Mouse (Mus musculus) adrenal gland, adult 18-20 months (tissue): ENCODE results near the gene Ssc5d. TPM values are rescaled to one million over a fixed set of nuclear protein-coding genes. Genes with fewer than 3 reads are reported as not detected.
A peak's percentile ranks its signal among the peaks of the same experiment; 100 is the strongest.
"Not testable (repeated sequence)": the region's sequence is repeated elsewhere in the genome, so short reads cannot be mapped to it uniquely, and the experiment has no call there.

Experiments
- DNase-seq, 2 experiments: peaks; one replicate each; pipeline ENCODE4 v3.0.0; 2021 to 2022; ENCODE audit warnings: low spot score in 2 of 2
- long read RNA-seq, 2 experiments: library from polyadenylated mRNA; stranded (forward); transcript quantifications; one replicate each; pipeline ENCODE4 v2.0.0; 2021
- total RNA-seq, 2 experiments: library from RNA; stranded (reverse); gene quantifications; 1 replicate in 1 of 2; 2 replicates in 1 of 2; pipeline ENCODE4 v1.2.3; 2021

Ssc5d gene
- 1 to 10 TPM; 2.2 to 2.5 TPM for total RNA-seq
- long read RNA-seq, experiment 1, partial matches to known transcripts, result 1 of 1 reads
- long read RNA-seq, experiment 1, other reads (novel, unspliced or antisense), result 0 of 1 reads
- long read RNA-seq, experiment 2, result 0 reads

DNA sequence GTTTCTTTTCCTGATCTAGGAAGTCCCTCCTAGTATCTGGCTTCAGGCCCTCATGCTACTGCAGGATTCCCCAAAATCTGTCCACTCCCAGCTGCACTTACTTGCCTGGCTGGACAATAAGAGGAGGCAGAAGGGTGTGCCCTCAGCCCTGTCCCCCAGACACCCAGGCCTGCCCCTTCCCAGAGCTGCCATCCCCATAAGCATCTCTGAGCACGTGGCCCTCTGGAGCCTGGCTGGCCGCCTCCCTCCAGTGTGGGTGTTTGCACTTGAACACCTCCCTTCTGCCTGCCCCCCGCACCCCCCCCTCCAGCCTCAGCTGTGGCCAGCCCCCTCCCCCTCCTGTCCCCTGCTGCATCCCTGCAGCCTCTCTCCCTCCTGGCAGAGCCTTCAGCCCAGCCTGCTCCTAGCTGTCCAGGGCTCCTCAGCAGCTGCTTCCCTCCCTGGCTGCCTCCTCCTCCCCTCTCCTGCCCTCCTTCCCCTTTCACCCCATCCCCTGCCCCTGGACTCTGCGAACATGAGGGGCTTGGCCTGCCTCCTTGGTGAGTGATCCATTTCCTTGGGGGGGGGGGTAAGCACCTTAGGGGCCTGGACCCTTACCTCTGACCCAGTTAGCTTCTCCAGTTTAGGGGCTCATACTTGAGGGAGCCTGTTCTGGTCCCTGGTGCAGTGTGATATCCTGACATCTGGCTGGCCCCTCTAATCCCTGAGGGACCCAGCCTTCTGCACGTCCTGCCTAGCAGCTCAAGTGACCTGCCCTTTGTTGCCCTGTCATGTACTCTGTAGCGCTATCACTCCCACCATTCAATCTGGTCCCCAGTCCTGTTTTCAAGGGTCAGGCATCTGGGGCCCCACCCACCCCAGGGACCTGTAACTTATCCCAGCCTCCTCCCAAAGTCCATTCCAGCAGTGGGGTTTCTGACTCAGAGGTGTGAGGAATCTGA is at the start of gene Ssc5d:
TSS of gene Ssc5d (plus strand) at position 345 of the 941 bp plus-strand sequence.
- no peak for DNase-seq

DNA sequence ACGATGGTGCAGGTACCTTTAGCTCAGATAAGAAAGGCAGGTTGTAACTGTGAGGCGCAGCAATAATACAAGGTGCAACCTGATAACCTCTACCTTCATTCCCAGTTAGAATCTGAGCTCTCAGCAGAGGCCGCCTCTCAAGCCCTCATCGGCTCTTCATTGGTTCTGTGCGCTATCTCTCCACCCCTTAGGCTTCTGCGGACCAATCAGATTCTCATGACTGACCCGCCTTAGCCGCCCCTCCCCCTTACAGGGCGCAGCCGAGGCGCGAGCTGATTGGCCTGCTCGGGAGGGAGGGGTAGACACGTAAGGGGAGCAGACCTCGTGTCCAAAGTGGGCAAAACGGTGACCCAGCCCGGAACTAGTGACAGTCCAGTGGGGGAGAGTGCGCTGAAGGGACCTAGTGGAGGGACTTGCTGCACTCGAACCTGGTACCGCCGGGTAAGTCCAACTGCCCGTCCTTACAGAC is 48.8 kb upstream of the Ssc5d start, which contains the start of gene Isoc2a:
TSS of gene Isoc2a (plus strand) at position 401 of the 469 bp plus-strand sequence.
- peak; percentile 75 to 77 for DNase-seq

DNA sequence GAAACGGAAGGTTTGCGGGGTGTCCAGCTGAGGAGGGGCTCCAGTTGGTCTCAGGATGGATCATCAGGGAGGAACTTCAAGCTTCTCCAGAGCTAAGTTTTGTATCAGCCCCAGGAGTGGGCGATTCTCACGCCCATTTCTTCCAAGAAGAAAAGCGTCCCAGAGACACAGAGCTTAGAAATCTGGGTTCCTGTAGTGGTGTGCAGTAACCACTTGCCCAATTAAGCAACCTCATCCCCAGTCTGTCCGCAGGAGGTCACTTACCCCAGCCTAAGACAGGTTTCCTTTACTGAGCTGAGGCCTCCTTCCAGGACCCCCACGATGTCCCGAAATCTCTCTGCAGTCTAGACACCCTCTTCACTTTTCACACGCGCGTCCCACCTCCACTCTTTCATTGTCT is 48.4 kb upstream of the Ssc5d start:
- no peak for DNase-seq

- DNase-seq, result no peak
Observed at GRCm38 (mm10) chr7:4878186-4878585, 47.4 kb upstream of the Ssc5d start.

DNA sequence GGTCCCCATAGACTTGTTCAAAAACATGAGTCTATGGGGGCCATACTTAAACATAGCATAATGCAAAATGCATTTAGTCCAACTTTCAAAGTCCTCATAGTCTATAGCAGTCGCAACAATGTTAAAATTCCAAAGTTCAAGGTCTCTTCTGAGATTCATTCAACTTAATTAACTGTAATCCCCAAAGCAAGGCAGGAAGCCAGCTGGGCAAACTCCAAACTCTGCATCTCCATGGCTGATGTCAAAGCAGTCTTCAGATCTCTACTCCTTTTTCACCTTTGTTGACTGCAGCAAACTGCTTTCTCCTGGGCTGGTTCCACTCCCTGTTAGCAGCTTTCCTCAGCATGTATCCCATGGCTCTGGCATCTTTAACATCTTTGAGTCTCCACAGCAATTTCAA is 46.5 kb upstream of the Ssc5d start:
- not testable (repeated sequence) for DNase-seq

DNA sequence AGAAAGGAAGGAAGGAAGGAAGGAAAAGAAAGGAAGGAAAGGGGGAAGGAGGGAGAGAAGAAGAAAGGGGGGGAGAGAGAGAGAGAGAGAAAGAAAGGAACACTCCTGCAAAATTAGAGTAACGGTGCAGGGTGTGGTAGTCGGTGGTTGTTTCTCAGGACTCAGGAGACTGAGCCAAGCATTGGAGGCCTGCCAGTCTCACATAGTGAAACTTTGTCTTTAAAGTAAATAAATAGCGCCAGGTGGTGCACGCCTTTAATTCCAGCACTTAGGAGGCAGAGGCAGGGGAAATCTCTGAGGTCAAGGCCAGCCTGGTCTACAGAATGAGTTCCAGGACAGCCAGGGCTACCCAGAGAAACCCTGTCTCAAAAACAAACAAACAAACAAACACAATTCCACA is 38.9 kb upstream of the Ssc5d start:
- no peak for DNase-seq

GRCm38 (mm10) chr7:4895186-4895585 is 30.4 kb upstream of the Ssc5d start:
- no peak for DNase-seq

DNA sequence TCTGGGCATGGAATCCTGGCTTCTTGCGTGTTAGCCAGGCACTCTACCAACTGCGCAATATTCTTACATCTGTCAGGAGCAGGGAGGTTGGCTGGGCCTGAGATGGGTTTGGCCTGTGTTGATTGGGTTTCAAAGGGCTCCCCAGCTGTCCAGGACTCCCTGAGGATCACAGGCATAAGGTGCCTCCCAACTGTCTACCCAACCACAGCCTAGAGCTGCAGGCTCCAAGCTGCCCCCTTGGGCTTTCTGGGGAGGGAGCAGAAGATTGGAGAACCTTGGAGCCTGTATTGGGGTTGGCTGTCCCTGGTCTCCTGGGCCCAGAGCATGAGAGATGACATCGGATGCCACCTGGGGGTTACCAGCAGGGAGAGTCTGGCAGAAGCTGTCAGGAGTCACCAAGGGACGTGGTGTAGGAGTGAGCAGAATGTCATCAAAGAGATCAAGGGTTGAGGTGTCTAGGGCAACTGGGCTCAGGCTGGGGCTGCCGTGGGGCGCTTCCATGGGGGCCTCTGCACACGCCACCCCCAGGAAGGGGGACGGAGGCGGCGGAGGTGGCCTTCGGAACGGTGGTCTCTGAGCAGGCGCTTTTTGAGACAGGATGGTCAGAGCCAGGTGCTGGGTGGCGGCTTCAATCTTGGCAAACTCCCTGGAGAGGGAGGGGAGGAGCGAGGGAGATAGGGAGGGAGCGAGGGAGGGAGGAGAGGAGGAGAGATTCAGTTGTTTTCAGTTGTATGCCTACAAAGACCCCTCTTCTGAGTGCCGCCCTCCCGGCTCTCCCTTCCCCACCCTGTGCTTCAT is 26.5 kb upstream of the Ssc5d start:
- DNase-seq, result no peak

GRCm38 (mm10) chr7:4899649-4900522 is 25.7 kb upstream of the Ssc5d start:
- DNase-seq, result no peak

DNA sequence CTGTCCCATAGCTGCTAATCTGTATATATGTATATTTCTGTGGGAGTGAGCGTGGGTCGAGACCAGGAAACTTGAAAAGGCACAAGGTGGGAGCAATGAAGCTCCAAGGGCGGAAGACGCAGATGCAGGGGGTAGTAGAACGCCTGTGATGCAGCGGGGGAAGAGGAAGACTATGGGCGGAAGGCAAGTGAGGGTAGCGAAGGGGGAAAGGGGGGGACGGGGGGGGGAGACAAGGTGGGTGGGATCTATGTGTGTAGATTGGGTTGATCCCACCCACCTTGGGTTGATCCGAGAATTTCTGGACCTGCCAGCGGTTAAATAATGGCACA is 25.1 kb upstream of the Ssc5d start:
- no peak for DNase-seq

DNA sequence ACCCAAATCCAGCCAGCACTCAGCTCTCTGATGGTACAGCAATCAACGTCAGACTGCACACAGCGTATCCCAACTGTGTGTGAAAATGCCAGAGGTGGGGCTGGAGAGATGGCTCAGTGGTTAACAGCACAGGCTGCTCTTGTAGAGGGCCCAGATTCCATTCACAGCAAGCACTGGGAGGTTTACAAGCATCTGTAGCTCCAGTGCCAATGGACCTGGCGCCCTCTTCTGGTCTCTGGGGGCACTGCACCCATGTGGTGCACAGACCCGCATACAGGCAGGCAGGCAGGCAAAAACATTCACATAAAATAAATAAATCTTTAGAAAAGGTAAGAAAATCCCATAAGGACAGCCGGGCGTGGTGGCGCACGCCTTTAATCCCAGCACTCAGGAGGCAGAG is 24.4 kb upstream of the Ssc5d start:
- no peak for DNase-seq

DNA sequence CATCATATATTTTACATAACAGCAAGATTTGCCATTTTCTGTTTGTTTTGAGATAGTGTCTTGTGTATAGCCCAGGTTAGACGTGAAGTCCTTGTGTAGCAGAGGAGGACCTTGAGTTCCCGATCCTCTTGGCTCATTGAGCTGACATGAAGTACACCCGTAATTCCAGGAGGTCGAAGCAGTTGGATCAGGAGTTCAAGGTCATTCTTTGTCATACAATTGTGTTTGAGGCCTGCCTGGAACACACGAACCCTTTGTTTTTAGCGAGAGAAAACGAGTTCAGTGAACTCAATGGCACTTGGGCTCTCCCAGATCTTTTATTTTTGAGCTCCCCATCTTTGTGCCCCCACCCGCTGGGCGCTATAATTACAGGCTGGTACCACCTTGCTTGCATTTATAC is 23.2 kb upstream of the Ssc5d start:
- no peak for DNase-seq

DNA sequence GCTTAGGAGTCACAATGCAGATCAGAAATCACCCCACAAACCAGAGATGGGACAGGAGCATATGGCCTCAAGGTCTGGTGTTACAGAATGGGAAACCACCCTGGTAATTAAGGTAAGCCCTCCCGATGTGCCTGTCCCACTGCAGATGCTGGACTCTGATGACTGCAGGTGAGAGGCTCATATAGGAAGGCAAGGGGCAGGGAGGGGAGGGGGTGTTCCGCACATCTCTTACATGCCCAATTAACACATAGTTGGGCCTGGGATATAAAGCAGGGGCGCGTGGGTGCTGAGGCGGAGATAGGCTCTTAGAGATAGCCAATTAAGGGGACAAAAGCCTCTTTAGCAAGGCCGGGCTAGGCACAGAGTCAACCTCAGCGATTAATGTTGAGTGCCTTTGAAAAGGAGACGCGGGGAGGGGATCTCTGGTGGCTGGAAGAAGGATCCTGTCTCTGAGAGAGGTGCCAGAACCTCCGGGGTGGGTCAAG is 19.1 kb upstream of the Ssc5d start, which contains the start of gene Gm36210:
TSS of gene Gm36210 (minus strand) at position 51 of the 485 bp plus-strand sequence.
- no peak for DNase-seq

DNA sequence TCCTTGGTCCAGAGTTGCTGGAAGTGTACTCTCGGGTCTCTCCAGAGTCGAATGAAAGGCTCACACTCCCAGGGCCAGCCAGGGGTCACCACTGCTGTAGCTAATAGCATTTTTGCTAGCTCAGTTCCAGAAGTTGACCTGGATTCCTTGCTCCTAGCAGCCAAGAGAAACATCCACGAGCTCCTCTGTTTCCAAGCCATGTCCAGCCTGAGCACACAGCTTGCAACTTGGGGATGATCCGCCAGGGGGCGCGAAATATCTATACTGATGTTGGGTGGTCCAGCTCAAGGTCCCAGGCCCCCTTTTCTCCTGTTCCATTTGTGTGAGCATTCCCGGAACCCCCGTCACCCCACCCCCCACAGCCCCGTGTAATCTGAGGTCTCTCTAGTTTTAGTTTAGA is 14.0 kb upstream of the Ssc5d start:
- peak in 1 of 2 experiments; percentile 69 for DNase-seq

DNA sequence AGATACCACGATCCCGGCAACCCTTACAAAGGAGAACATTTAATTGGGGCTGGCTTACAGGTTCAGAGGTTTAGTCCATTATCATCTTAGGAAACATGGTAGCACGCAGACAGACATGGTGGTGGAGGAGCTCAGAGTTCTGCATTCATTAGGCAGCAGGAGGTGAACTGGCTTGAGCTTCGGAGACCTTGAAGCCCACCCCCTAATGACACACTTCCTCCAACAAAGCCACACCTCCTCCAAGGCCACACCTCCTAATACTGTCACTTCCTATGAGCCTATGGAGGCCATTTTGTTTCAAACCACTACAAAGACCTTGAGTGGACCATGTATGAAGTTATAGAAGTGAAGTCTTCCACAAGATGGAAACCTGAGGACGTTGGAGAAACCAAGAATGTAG is 13.3 kb upstream of the Ssc5d start:
- no peak for DNase-seq

GRCm38 (mm10) chr7:4915007-4915665 is 10.4 kb upstream of the Ssc5d start, which contains the start of gene Zfp628:
Zfp628 (plus strand) TSS chr7:4915217.
- DNase-seq, result peak; percentile 92 to 93

DNA sequence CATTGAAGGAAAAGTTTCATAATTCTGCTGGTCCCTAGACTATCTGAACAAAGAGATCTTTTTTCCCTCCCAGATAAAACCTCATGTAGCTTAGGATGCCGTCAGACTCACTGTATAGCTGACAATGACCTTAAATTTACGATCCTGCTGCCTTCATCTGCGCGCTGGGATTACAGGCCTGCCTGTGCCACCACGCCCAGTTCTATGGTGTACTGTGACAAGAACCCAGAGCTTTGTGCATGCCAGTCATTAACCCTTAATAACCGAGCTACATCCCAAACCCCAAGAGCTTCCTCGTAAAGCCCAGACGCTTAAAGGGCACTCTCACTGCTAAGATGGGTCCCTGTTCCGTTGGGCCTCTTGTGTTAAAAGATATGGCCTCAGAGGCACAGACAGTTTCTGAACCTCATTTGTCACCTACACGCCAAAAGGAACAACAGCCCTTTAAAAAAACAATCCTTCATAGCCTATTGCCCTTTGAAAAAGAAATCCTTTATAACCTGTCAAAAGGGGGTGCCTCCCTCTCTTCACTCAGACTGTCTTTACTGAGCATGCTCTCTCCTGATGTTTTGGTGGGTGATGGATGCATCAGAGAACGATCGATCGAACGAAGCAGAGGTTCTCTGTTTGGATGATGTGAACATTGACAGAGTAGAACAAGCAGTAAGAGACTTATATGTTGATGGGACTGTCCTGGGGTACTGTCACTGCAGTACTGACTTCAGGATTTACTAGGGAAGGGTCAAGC is 9.7 kb upstream of the Ssc5d start:
- DNase-seq, result no peak

GRCm38 (mm10) chr7:4917494-4917893 is 8.1 kb upstream of the Ssc5d start:
- no peak for DNase-seq

GRCm38 (mm10) chr7:4918681-4919080 is 6.9 kb upstream of the Ssc5d start:
- no peak for DNase-seq
